Mouse (Mus musculus) lung, embryonic 16.5 days (tissue): ENCODE data around the gene Sirt6. TPM values are rescaled to one million over a fixed set of nuclear protein-coding genes. Genes with fewer than 3 reads are reported as not detected.
A peak's percentile ranks its signal among the peaks of the same experiment; 100 is the strongest.
"Not testable (repeated sequence)": the region's sequence is repeated elsewhere in the genome, so short reads cannot be mapped to it uniquely, and the experiment has no call there.

Experiments used
- ATAC-seq: fragments of 200-750 bp; cut with Nextera tagmentation; 2 replicates; pipeline ENCODE4 v1.8.0; 2017; ENCODE audit warnings: low read depth, mild to moderate bottlenecking, moderate library complexity
- H3K27ac ChIP-seq: fragments of 300-500 bp; sonication (generic); 2 replicates; pipeline ENCODE4 v1.5.1; 2014; ENCODE audit warnings: mild to moderate bottlenecking, control low read depth, low read length
- H3K27me3 ChIP-seq: fragments of 300-500 bp; sonication (generic); 2 replicates; pipeline ENCODE4 v1.6.1; 2014; ENCODE audit warnings: low read depth, low read length, mixed read lengths; ENCODE audit not compliant: control insufficient read depth, insufficient read depth
- H3K36me3 ChIP-seq: fragments of 300-500 bp; sonication (generic); 2 replicates; pipeline ENCODE4 v1.6.1; 2014; ENCODE audit warnings: low read length; ENCODE audit not compliant: control insufficient read depth, insufficient read depth
- H3K4me1 ChIP-seq: fragments of 300-500 bp; sonication (generic); replicated peaks from 2 replicates; pipeline ENCODE4 v1.6.1; 2014; ENCODE audit warnings: low read length, mixed read lengths; ENCODE audit not compliant: control insufficient read depth, insufficient read depth
- H3K4me2 ChIP-seq: fragments of 300-500 bp; sonication (generic); 2 replicates; pipeline ENCODE4 v1.6.1; 2014; ENCODE audit warnings: low read depth, low read length, control low read depth
- H3K4me3 ChIP-seq: fragments of 300-500 bp; sonication (generic); 2 replicates; pipeline ENCODE4 v1.5.1; 2014; ENCODE audit warnings: mild to moderate bottlenecking, low read length, control low read depth
- H3K9ac ChIP-seq: fragments of 300-500 bp; sonication (generic); 2 replicates; pipeline ENCODE4 v1.6.1; 2014; ENCODE audit warnings: low read length, control low read depth
- H3K9me3 ChIP-seq: fragments of 300-500 bp; sonication (generic); 2 replicates; pipeline ENCODE4 v1.6.1; 2016; ENCODE audit warnings: low read length; ENCODE audit not compliant: control insufficient read depth
- WGBS: fragments of 180-500 bp; shearing (Covaris S2); extraction: QIAGEN DNeasy Blood & Tissue Kit; methylation state at CpG from one replicate; pipeline ENCODE4 v1.1.7; 2014; 5-methylcytosine and 5-hydroxymethylcytosine counted together
- polyA plus RNA-seq: library from polyadenylated mRNA; unstranded; fragments of >200 nt; fragmentation: Nextera tagmentation; extraction: Ambion mirVana; gene quantifications from 2 replicates; pipeline ENCODE4 v1.2.1, GENCODE M21; 2015

Gene Sirt6
- polyA plus RNA-seq, 1 experiment from 2014 or later = 40.0 TPM

GRCm38 (mm10) chr10:81643449-81644055, 16.0 kb upstream of the Sirt6 start:
- peak overlapping the region; percentile 96 for H3K27ac ChIP-seq
- WGBS = under 1% methylated on average over 75 of the region's 75 CpGs
- H3K36me3 ChIP-seq = no peaks in the 10 kb centered on the region
- H3K9me3 ChIP-seq = no peaks in the 10 kb centered on the region
- peak overlapping the region; percentile 92 for H3K4me2 ChIP-seq
- no peaks in the 10 kb centered on the region for H3K27me3 ChIP-seq
- H3K9ac ChIP-seq = peak overlapping the region; percentile 97
- peak; percentile 93 for ATAC-seq
- H3K4me3 ChIP-seq = peak overlapping the region; percentile 85
- H3K4me1 ChIP-seq = peaks cover 12% of the 10 kb centered on the region

- Histone ChIP-seq H3K9me3 (no peaks in the 10 kb centered on the region), H3K9ac (peak overlapping the region; percentile 97), H3K4me2 (peak overlapping the region; percentile 92), H3K4me1 (peaks cover 12% of the 10 kb centered on the region), H3K27ac (peak overlapping the region; percentile 96), H3K27me3 (no peaks in the 10 kb centered on the region), H3K4me3 (peak overlapping the region; percentile 85), H3K36me3 (no peaks in the 10 kb centered on the region)
- WGBS = 16% methylated on average over 24 of the region's 24 CpGs
- ATAC-seq = no peak
These were observed 15.3 kb upstream of the Sirt6 start for GRCm38 (mm10) chr10:81642648-81643448.

GRCm38 (mm10) chr10:81641978-81642647, 14.5 kb upstream of the Sirt6 start:
- peak overlapping the region; percentile 85 for H3K4me3 ChIP-seq
- H3K36me3 ChIP-seq = no peaks in the 10 kb centered on the region
- WGBS = 75% methylated on average over 8 of the region's 8 CpGs
- H3K4me2 ChIP-seq = peak overlapping the region; percentile 92
- H3K9me3 ChIP-seq = no peaks in the 10 kb centered on the region
- H3K4me1 ChIP-seq = peaks cover 12% of the 10 kb centered on the region
- H3K27me3 ChIP-seq = no peaks in the 10 kb centered on the region
- H3K9ac ChIP-seq = peak overlapping the region; percentile 97
- no peak for ATAC-seq
- no peak overlapping the region; the same call in 1 of the 2 replicates for H3K27ac ChIP-seq

- ATAC-seq = no peak
These were observed 14.0 kb upstream of the Sirt6 start for GRCm38 (mm10) chr10:81641566-81641965.

GRCm38 (mm10) chr10:81640825-81641224, 13.2 kb upstream of the Sirt6 start:
- ATAC-seq, H3K4me2 ChIP-seq, H3K36me3 ChIP-seq, H3K9me3 ChIP-seq, H3K4me3 ChIP-seq, H3K9ac ChIP-seq, H3K27ac ChIP-seq, H3K27me3 ChIP-seq: not testable (repeated sequence)
- H3K4me1 ChIP-seq = peaks cover 12% of the 10 kb centered on the region
- WGBS = 27% methylated on average over 4 of the region's 4 CpGs

More at GRCm38 (mm10) chr10:81641566-81641965, 14.0 kb upstream of the Sirt6 start:
- no peak overlapping the region for H3K9ac ChIP-seq
- H3K27ac ChIP-seq = no peak overlapping the region
- peaks cover 12% of the 10 kb centered on the region for H3K4me1 ChIP-seq
- H3K36me3 ChIP-seq = no peaks in the 10 kb centered on the region
- no peaks in the 10 kb centered on the region for H3K27me3 ChIP-seq
- H3K4me2 ChIP-seq = no peak overlapping the region
- 88% methylated on average over 2 of the region's 2 CpGs for whole genome bisulfite sequencing
- H3K4me3 ChIP-seq = no peak overlapping the region
- no peaks in the 10 kb centered on the region for H3K9me3 ChIP-seq

- WGBS = 61% methylated on average over 6 of the region's 6 CpGs
- peaks cover 12% of the 10 kb centered on the region for H3K4me1 ChIP-seq
- no peaks in the 10 kb centered on the region for H3K27me3 ChIP-seq
- ATAC-seq = no peak
- no peak overlapping the region for H3K9ac ChIP-seq
- H3K4me2 ChIP-seq = no peak overlapping the region
- no peak overlapping the region for H3K4me3 ChIP-seq
- H3K27ac ChIP-seq = no peak overlapping the region
- H3K36me3 ChIP-seq = no peaks in the 10 kb centered on the region
- no peaks in the 10 kb centered on the region for H3K9me3 ChIP-seq
These were observed 10.5 kb upstream of the Sirt6 start for GRCm38 (mm10) chr10:81638101-81638500.

- Histone ChIP-seq H3K27me3 (no peaks in the 10 kb centered on the region), H3K4me3 (no peak overlapping the region), H3K36me3 (no peaks in the 10 kb centered on the region), H3K4me2 (no peak overlapping the region), H3K9me3 (no peaks in the 10 kb centered on the region), H3K9ac (no peak overlapping the region), H3K27ac (no peak overlapping the region), H3K4me1 (peaks cover 4% of the 10 kb centered on the region)
- ATAC-seq = no peak
- 16% methylated on average over 8 of the region's 8 CpGs for WGBS
These were observed 8.7 kb upstream of the Sirt6 start for GRCm38 (mm10) chr10:81636338-81636737.

- H3K9me3 ChIP-seq = no peaks in the 10 kb centered on the region
- WGBS = 3% methylated on average over 36 of the region's 37 CpGs
- H3K9ac ChIP-seq = peak overlapping the region; percentile 72
- peak overlapping the region; percentile 59 for H3K4me3 ChIP-seq
- ATAC-seq = peak; percentile 96
- H3K4me2 ChIP-seq = peak overlapping the region; percentile 83
- H3K4me1 ChIP-seq = peaks cover 4% of the 10 kb centered on the region
- H3K36me3 ChIP-seq = no peaks in the 10 kb centered on the region
- H3K27me3 ChIP-seq = no peaks in the 10 kb centered on the region
- peak overlapping the region; percentile 57 for H3K27ac ChIP-seq
These were observed 5.9 kb upstream of the Sirt6 start for GRCm38 (mm10) chr10:81633253-81634099.
